Mouse (Mus musculus) left cerebral cortex, postnatal 10 days (tissue): Measurements from ENCODE around the gene Fut2. TPM values are rescaled to one million over a fixed set of nuclear protein-coding genes. Genes with fewer than 3 reads are reported as not detected.
"Not testable (repeated sequence)": the region's sequence is repeated elsewhere in the genome, so short reads cannot be mapped to it uniquely, and the experiment has no call there.

Source experiments
- DNase-seq, 2 experiments: peaks; one replicate each; pipeline ENCODE4 v3.0.0; 2021 to 2022; ENCODE audit warnings: low spot score in 2 of 2, mixed read lengths in 1 of 2; ENCODE audit errors: extremely low spot score in 1 of 2
- intact Hi-C: fragments of 180-260 bp; cut with DNase I; formaldehyde crosslinking; loops from one replicate; pipeline ENCODE4 v1.15.1; 2025
- total RNA-seq, 2 experiments: library from RNA; stranded (reverse); gene quantifications; 2 replicates each; pipeline ENCODE4 v1.2.3; 2021

Fut2 gene
- total RNA-seq, 2 experiments from 2014 or later, result 0.18 to 0.24 TPM

- DNase-seq, result peak; percentile 80 to 92
- intact Hi-C loops, result loop anchor here (5.0 to 10.0 kb wide), 3 partner anchors 40 to 208 kb away; partner anchors contain the start of gene Rasip1
Observed at GRCm38 (mm10) chr7:45682144-45683126, 16.2 kb upstream of the Fut2 start.

- intact Hi-C loops, result loop anchor here (5.0 to 10.0 kb wide), 3 partner anchors 39 to 206 kb away; partner anchors contain the start of gene Rasip1
Observed at GRCm38 (mm10) chr7:45681046-45681736, 15.0 kb upstream of the Fut2 start.

GRCm38 (mm10) chr7:45679966-45680621 lies 13.9 kb upstream of the Fut2 start:
- peak in 1 of 2 experiments; percentile 56 for DNase-seq
- intact Hi-C loops, result loop anchor here (5.0 to 10.0 kb wide), 3 partner anchors 38 to 205 kb away; partner anchors contain the start of gene Rasip1

More at GRCm38 (mm10) chr7:45681046-45681736, 15.0 kb upstream of the Fut2 start:
- DNase-seq, result no peak

GRCm38 (mm10) chr7:45678513-45678912 lies 12.3 kb upstream of the Fut2 start:
- DNase-seq, result no peak
- intact Hi-C loops, result no loop called here

- intact Hi-C loops, result no loop called here
- DNase-seq, result no peak
Observed at GRCm38 (mm10) chr7:45677627-45678295, 11.6 kb upstream of the Fut2 start.

GRCm38 (mm10) chr7:45668921-45669320 lies 2.7 kb upstream of the Fut2 start:
- intact Hi-C loops, result no loop called here
- no peak for DNase-seq

- intact Hi-C loops, result no loop called here
- DNase-seq, result no peak
Observed at GRCm38 (mm10) chr7:45667761-45668160, 1.6 kb upstream of the Fut2 start.

- DNase-seq, result no peak
- intact Hi-C loops, result no loop called here
Observed at GRCm38 (mm10) chr7:45665303-45666138, 673 bp downstream of the Fut2 start.

GRCm38 (mm10) chr7:45661702-45662101 lies 4.5 kb downstream of the Fut2 start:
- DNase-seq, intact Hi-C loops: not testable (repeated sequence)

GRCm38 (mm10) chr7:45660746-45661478 lies 5.3 kb downstream of the Fut2 start:
- intact Hi-C loops, result no loop called here
- DNase-seq, result no peak

- no peak for DNase-seq
- intact Hi-C loops, result no loop called here
Observed at GRCm38 (mm10) chr7:45654424-45655047, 11.7 kb downstream of the Fut2 start.

GRCm38 (mm10) chr7:45650484-45650883 lies 15.7 kb downstream of the Fut2 start:
- DNase-seq, intact Hi-C loops: not testable (repeated sequence)

- DNase-seq, result no peak
- intact Hi-C loops, result no loop called here
Observed at GRCm38 (mm10) chr7:45649351-45649750, 16.8 kb downstream of the Fut2 start.

GRCm38 (mm10) chr7:45646671-45647070 lies 19.5 kb downstream of the Fut2 start:
- DNase-seq, result no peak
- intact Hi-C loops, result no loop called here

GRCm38 (mm10) chr7:45645591-45645971 lies 20.6 kb downstream of the Fut2 start:
- intact Hi-C loops, result no loop called here
- DNase-seq, result no peak

- intact Hi-C loops, result loop anchor here (5.0 kb wide), 1 partner anchor 37 kb away; the partner anchor contains the start of gene Ntn5
- DNase-seq, result no peak
Observed at GRCm38 (mm10) chr7:45644872-45645590, 21.2 kb downstream of the Fut2 start.
